Mouse (Mus musculus) right cerebral cortex, postnatal 4 days (tissue): ENCODE data around the gene Smg6.
"Not testable (repeated sequence)": the region's sequence is repeated elsewhere in the genome, so short reads cannot be mapped to it uniquely, and the experiment has no call there.

Experiments
- DNase-seq: peaks from one replicate; pipeline ENCODE4 v3.0.0-alpha.2; 2022

Gene Smg6

DNA sequence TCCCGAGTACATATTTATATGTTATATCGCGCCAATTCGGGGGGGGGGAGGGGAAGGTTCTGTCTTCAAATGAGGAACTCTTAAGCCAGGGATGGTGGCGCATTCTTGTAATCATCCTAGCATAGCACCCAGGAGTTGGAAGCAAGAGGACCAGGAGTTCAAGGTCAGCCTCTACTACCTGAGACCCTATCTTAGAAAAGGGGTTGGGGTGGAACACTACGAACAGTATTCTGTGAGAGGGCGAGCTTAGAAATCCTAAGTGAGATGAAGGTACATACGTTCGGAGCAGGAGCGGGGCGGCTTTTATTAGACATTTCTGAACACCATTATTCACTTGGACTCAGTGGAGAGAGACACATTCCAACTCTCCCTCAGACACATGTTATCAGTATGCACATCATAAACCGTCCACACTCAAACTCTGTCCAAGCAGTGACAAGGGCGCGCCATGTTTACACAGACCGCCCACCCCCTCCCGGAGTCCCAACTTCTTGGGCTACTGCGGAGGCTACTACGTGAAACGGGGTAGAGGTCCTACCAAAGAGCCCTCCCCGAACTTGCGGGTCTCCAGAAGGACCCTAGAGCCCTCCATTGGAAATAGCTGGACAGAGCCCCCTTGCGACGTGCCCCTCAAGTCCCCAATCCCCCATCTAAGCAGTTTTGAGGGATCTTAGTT, 243.9 kb downstream of the Smg6 start, which contains the start of gene Hic1:
Gene Hic1 (minus strand): TSS at position 115 of the 676 bp plus-strand sequence.
- DNase-seq: peak; percentile 37

DNA sequence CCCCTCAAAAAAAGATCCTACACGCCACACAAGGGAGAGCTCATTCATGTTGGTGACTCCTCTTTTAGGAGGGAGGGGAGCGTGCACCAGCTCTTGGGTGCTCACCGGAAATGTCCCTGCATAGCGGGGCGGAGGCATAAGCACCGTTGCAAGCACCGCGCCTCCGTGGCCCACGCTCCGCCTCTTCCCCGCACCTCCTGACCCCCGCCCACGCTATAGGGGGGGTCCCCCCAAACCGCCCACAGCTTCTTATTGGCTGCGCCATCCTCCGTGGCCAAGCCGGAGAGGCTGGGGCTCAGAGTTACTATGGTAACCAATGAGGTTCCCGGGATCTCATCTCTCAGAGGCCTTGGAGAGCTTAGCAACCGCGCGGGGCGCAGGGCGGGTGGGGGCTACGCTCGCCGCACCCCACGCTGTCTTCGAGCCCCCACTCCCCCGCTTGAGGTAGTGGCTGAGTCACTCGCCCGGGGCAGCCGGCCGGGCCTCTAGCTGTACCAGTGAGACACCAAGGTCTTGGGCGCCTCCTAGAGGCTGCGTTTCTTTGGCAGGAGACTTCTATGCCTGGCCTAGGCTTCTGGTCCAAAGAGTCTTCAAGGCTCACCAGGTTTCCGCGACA, 244.6 kb downstream of the Smg6 start:
- peak; percentile 91 for DNase-seq

DNA sequence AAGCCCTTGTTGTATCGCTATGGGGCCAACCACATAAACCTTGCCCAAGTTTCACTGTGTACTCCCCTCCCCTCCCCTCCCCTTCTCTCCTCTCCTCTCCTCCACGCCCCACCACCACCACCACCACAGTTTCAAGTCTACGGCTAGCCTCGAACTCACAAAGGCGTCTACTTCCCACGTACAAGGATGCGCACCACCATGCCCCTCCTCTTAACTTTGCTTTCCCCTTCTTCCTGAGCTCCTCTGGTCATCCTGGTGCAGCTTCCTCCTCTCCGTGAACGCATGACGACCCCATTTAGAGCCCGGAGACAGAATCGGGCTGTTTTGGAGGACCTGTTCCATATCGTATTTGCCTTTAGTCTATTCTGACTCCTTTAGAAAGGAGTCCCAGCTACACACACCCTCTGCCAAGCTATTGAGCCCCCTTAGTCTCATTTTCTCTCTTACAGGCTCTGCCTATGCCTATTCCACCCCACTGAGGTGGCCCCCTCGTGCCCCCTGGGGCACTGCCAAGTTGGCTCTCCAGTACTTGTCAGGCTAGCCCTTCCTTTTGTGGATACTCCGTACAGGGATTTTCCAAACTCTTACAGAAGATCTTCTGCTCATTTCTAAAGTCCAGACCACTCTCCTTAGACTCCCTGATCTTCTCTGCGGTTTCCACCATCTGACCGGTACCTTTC, 245.7 kb downstream of the Smg6 start:
- DNase-seq: no peak

DNA sequence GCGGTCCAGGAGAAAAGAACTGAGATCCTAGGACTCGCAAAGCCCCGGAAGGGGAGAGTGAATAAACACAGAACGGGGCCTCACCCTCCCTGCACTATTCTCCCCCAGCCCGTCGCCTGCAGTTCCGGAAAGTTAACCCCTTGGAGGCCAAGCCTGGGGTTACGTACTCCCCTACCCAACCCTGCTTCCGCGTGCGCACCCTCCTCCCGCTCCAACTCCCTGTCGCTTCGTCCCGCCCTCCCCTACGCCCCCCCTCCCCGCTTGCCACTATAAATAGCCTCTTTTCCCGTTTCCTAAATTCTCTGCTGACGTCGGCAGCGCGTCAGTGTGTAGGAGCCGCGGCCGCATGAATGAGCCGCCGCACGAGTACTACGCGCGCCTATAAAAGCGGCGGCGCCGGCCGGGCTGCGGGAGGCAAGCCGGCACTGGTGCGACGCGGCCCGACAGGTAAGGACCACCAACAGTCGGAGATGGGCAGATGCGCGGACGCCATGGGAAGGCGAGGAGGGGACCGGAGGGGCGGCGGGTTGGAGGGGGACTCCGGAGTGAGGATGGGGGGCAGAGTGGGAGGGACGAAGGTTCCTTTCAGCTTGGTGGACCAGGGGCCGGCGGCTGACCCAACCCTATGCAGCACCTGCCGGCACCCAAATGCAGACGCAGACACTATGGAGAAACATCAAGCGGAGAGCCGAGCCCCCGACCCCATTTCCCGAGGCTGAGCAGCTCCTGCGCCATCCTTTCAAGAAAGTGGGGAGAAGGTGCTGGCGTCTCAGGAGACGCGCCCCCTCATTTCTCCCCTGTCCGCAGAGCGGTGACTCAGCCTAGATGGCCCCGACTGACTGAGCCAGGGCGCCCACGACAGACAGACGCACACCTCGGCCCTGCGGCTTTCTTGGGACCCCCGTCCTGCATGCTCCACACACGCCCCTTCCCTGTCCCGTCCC, 246.8 kb downstream of the Smg6 start:
- peak; percentile 71 for DNase-seq

DNA sequence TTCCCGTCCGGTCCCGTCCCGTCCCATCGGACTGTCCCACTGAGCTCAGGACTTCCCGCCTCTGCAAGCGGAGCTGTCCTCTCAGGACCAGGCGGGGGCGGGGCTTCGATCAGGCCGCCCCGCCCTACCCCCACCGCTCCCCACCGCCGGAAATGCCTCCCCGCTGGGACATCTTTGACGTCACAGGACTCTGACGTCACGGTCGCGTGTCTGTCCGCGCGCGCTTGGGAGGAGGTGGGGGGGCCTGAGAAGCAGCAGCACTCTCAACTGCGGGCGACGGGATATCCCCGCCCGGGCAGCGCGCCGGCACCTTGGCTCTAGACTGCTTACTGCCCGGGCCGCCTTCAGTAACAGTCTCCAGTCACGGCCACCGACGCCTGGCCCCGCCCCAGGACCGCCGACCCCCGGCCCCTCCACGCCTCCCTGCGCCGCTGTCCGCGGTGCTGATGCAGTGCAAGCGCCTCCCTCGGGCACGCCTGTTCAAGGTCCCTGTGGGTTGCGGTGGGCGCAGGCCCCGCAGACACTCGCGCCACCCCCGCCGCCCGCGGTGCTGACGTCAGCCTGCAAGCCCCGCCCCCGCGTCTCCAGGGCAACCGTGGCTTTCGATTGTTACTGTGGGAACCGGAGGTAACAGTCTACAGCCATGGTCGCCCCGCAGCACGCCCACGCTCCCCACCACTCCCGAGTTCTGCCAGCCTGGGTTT, 247.6 kb downstream of the Smg6 start:
- peak; percentile 97 for DNase-seq

DNA sequence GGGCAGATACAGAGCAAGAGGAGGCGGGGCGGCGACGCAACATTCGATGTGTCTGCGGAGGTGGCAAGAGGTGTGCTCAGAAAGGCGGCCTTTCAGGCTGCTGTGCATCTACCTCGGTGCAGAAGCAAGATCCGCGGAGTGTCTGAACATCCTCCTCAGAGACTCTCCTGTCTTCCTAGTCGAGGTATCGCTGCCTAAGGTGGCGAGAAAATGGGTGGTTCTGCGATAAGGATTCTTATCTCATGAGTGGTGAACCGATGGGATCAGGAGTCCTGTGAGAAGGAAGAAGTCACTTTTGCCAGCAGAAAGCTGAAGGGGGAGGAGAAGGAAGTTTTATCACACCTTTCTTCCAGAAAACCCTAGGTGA, 248.2 kb downstream of the Smg6 start:
- no peak for DNase-seq

DNA sequence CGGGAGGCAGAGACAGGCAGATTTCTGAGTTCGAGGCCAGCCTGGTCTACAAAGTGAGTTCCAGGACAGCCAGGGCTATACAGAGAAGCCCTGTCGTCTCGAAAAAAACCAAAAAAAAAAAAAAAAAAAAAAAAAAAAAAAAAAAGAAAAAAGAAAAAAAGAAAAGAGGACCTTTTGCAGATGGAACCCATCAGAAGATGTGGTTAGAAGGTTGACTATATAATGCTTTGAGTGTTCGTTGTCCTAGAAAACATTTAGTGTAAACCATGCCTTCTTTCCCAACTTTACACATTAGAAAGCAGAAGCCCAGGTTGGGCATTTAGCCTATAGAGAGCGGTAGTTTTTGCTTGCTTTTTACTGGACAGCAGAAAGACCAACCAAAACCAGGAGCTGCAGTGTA, 249.0 kb downstream of the Smg6 start:
- DNase-seq: not testable (repeated sequence)

DNA sequence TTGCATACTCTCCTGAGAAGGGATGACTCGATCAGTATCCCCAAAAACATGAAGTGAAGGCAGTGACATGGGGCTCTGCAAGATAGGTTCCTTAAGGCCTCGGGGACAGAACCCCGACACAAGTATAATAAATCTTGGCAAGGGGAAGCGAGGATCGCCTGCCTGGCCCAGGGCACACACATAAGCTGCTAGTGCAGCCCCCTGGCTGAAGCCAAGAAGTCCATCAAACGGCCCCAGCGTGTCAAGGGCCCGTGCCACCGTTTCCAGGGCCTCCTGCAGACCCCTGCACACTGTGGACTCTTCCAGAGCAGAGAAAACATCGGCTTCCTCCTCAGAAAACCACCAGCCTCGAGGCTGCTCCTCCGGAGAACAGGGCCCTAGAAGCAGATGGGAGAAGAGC, 252.4 kb downstream of the Smg6 start:
- no peak for DNase-seq

DNA sequence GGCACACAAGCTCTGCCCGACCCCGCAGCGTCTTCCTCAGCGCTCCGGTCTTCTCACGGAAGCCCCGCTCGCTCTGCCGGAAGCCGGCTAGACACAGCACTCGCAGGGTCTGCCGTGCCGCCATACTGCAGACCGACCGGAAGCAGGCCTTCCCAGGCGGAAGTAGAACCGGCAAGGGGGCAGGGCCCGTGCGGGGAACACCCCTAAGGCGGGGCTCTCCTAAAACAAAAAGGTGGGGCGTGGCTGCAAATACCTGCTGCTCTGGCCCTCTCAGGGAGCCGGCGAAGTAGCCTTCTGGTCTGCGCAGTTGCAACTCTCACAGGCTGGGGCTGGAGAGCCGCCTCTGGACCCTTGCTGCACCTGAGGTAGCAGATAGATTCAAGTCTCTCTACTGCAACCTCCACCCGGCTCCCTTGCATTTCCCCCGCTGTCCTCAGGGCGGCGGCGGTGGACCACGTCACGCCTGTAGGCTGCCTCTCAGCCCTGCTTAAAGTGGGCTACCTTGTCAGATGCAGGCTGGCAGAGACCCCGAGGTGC, 253.1 kb downstream of the Smg6 start, which contains the start of gene Ovca2:
Gene Ovca2 (minus strand): TSS at position 164 of the 537 bp plus-strand sequence.
- peak; percentile 92 for DNase-seq

DNA sequence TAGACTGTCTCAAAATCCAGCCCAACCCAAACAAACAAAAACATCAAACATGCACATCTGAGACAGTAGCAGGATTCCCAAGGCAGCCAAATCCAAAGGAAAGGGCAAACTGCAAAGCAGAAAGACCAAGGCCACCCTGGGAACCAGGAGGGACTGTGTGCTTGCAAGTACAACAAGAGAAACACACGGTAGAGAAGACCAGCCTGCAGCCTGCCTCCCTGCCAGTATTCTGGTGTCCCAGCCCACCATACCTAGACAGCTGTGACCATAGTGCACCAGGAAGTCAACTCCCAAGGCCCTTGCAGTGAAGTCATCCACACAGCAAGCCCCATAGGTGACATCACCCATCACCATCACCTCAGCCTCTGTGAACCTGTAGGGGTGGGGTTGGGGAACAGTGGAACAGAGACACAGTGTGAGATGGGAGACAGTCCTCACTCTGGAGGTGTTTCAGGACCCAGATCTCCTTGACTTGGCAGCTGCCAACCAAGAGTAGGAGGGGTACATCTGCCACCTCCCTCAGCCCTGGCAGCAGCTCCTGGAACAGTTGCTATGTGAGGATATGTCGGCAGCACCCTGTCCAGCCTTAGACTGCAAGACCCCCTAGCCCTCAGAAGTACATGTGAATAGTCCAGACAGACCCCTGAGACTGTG, 258.4 kb downstream of the Smg6 start:
- DNase-seq: no peak

DNA sequence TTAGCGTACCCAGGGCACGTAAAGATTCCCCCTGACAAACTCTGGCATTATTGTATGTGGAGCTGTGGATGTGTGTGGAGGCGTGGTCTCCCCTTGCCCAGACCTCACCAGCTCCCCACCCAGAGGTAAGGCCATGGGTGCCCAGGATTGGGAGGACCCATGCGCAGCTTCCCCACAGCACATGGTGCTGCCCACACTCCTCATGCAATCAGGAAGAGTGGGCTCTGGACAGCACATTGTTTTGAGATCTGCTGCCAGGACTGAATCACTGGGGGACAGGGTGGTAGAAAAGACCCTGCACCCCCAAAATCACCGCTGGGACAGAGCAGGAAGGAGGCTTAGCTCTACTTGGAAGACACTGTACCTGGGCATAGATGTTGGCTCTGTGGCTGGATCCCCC, 258.9 kb downstream of the Smg6 start:
- DNase-seq: no peak

DNA sequence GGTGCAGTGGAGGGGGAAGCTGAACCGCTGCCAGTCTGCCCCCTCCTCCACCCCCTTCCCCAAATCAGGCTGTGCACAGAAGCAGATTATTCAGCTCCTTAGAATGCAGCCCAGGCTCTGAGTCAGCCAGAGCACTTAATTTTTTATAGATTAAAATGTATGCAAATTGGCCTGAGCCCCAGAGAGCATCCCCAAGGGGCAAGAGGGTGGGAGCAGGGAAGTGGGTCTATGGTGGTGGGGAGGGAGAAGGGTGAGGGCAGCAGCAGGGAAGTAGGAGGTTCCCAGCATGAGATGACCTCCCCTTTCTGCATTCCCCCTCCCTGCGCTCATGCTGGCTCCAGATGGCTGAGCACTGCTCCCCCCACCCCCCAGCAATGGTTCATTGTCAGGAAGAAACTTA, 259.4 kb downstream of the Smg6 start:
- DNase-seq: no peak

DNA sequence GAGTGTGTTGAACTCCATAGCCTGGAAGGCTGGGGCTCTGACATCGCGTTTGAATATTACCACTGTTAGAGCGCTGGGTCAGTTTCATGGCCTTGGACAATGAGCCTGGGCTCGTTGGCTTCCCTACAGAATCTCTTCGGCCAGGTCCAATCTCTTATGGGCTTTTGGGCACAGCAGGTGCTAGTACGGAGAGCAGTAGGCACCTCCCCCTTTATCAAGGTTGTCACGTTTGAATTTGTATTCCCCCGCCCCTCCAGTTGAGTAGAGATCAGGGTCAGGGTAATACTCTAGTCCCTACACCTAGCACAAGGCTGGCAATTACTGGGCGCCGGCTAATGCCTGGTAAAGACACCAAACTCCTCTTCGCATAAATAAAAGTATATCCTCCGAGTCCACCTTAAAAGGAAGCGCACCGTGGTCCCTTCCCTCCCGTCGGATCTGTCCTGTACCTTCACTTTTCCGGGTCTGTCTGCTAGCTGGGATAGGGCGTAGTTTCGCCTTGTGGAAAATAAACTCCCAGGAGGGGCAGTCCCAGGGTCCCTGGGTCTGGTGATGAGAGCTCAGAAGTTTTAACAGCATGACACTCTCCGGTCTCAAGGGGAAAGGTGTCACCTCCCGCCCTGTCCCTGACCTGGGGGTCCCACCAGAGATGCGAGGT, 264.2 kb downstream of the Smg6 start:
- no peak for DNase-seq

DNA sequence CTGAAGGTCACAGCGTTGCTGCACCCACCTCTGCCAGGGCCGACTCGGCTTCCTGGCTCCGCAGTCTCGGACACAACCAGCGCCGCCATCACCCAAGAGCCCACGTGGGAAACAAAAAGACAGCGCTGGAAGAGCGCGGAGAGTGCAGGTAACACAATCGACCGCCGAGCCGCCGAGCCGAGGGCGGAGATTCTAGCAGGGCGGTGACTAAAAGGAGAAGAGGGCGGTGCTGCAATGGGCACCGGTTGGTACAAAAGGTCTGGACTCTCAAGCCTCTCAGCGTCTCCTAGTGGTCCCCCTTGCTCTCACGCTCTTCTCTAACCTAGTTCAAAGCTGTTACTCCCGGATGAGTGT, 264.7 kb downstream of the Smg6 start:
- DNase-seq: peak; percentile 74

DNA sequence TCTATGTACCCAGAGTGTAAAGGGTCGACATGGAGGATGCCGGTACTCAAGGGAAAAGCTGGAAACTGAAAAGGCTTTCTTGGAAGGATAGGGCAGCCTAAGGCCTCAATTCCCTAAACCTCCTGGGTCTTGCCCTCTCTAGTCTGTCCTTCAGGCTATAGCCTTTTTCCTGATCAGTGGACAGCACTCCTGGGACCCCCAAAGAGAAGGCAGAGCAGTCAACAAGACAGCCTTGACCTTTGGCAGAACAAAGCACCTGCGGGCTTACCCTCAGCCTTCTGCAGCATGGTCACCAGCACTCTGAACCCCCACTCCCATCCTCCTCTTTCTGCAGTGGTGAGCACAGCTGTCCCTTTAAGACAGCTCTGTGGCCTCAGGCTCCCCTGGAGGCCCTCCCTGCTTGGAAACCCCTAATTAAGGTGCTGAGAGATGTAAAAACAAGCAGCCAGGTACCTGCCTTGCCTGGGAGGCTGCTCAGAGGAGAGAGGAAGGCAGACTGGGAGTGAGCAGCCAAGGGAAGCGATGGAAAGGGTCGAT, 265.4 kb downstream of the Smg6 start, which contains the start of gene Dph1:
Gene Dph1 (minus strand): TSS at position 337 of the 537 bp plus-strand sequence.
- no peak for DNase-seq

DNA sequence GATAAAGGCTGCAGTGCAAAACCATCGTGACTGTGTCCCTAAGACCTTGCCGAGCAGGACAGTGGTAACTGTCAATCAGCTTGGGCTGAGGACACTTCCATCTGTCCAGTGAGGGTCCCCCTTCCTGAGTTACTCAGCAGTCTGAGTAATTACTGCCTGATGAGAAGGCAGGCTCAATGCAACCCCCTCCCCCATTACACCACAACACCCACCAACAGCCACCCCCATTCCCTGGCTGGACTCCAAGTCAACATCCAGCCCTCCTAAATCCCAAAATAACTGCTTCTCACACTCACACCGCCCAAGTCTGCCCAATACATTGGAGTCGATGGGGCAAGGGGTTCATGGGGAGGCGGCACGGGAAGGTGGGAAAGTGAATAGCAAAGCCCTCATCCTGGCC, 266.2 kb downstream of the Smg6 start:
- DNase-seq: no peak

DNA sequence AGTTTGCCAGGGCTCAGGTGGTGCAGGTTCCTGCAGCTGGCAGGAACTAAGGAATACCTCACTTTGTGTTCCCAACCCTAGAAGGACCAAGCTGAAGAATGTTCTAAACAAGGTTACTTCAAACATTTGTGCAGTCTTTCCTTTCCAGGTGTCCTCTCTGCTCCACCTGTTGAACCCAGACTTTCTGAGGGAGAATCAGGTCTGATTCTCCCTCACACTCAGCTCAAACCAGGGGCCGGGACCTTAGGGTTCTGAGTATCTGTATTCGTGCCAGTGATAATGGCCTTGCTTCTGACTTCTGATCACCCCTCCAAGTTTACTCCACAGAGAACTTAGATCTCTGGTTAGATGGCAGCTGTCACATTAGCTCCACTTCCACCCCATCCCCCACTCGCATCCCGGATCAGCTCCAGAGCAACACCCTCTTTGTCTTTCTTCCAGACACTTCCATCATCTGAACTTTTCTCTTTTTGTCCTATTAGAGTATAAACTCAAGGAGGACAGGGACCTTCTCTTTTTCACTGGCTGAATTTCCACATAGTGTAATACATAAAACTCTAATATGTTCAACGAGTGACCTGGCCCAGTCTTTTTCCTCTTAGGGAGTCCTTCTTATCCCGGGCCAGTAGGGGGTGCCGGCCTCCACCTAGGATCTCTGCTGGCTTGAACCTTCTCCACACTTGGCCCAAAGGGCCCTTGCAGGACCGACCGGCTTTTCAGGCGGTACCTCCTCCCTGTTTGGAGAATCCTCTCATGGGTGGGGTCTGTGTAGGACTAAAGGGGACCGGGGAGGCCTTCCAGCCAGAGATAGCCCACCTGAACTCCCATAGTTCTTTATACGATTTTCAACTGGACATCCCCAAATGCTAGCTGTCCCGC, 267.0 kb downstream of the Smg6 start:
- DNase-seq: peak; percentile 73

DNA sequence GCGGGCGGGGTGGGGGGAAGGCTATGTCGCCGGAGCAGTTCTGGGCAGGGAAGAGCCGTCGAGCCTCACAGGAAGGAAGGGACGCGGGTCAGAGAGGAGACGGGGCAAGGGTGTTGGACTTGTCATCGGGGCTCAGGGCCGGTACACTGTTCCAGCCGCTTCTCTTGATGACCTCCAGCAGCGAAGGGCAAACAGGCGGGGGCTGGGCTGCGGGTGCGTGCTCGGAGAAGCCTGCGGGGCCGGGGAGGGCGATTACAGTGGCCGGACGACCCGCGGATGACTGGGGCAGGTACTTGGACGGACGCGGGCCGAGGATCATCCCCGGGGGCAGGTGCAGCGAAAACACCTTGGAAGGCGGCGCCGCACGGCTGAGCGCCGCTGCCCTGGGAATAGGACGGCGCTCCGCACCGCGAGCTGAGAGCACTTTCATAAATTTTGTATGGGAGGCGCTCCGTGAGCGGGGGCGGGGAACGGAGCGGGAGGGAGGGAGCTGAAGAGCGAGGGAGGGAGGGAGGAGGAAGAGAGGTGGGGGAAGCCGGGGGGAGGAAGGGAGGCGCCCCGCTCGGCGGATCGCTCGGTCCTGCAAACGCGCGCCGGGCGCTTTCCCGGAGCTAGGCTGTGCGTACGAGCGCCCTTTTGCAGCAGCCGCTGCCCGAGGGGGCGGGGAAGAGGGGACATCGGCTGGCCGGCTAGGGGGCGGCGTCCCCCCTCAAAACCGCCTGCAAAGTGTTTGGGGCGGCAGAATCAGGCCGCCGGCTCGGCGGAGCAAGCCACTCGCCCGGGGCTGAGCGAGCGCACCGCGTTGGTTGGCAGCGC, 267.8 kb downstream of the Smg6 start, which contains the start of gene Rtn4rl1:
Gene Rtn4rl1 (plus strand): TSS at position 528 of the 816 bp plus-strand sequence.
- peak; percentile 68 for DNase-seq
